Mouse (Mus musculus) pancreas, adult 10 weeks (tissue): Measurements from ENCODE around the gene Ssna1. TPM values are rescaled to one million over a fixed set of nuclear protein-coding genes. Genes with fewer than 3 reads are reported as not detected.

Source experiments
- polyA plus RNA-seq: library from polyadenylated mRNA; stranded (reverse); fragments of 350-450 nt; fragmentation: Illumina TruSeq; extraction: RNeasy Lipid Tissue Mini Kit (QIAGEN cat#74804); gene quantifications from one replicate; pipeline ENCODE4 v1.2.3, GENCODE M21; 2015; ENCODE audit warnings: low read depth, low replicate concordance; ENCODE audit not compliant: insufficient read depth

Gene Ssna1
- polyA plus RNA-seq: 14.8 TPM

DNA sequence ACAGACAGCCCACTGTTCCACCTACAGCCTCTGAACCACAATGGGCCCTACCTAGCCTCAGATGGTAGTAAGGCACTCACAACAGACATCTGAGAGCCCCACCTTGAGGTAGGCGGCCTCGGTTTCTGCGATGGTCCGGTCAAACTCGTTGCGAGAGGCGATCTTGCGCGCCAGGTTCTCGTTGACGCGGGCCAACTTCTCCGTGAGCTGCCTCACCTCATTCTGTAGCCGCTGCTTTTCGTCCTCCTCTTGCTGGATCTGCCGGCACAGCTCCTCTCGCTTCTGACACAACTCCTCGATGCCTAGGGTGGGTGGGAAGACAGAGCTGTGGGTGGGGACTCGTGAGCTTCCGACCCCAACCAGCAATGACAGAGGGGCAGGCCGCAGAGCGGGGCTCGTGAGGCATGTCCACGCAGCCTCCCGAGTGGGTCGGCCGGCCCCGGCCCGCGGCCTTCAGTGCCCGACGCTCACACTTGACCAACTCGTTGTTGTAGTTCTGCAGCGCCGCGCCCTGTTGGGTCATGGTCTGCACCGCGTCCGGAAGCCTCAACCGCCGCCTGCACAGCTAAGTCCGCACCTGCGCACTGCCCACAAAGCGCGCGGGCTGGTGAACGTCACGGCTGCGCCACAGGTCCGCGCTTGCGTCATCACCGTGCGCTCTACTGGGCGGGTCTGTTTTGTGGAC is at the start of gene Ssna1, which contains the start of gene Anapc2:
Gene Ssna1, minus strand, starts transcription at position 612 of the 685 bp plus-strand sequence.
Gene Anapc2, plus strand, starts transcription at position 652 of the 685 bp plus-strand sequence.

DNA sequence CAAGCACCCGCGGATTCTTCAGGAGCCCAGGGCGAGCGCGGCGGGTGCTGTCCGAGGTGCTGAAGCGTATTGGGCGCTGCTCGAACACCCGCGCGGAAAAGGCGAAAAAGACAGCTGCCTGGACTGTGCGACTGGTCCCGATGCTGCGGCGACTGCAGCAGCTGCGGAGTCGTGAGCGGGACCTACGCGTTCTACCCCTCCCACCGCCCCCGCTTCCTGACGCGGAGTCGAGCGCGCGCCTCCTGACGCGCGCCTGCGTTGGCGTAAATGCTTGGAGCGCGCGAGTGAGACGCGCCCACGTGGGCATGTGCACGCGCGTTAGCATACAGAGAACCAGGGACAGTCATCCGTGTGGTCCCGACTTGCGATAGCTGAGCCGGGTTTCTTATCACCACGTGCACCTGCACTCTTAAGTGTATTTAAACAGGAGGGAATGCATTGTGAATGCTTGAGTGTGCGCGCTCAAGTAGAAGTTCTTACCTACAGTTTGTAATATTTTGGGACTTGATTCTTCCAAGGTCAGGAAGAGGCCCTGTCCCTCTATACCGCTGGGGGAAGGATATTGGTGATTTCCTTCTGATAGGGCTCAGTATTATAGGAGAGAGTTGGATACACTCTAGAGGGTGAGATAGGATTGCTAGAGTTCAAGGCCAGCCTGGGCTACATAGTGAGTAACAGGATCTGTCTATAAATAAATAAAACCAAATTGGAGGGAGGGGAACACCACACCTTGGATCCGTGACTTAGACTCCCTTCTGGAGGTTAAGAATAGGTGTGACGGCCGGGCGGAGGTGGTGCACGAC is 46.9 kb upstream of the Ssna1 start, which contains the start of gene Grin1:
Gene Grin1, minus strand, starts transcription at position 217 of the 803 bp plus-strand sequence.

DNA sequence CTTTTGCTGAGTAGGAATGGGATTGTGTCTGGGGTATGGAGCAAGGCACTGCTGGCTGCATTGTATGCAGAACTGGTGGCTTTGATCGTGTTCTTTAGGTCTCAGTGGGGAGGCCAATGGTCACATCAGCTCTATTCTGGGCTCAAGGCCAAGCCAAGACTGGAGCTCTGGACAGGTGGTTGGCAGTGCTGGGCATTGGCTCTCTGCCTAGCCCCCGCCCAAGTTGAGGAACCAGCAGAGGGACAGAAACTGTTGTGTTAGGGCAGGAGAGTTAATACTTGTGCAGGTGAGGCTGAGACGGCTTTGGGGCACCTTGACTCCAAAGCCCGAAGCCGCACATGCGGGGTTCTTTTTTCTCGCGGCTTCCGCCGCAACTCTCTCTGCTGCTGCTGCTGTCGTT is 17.4 kb upstream of the Ssna1 start, which contains the start of gene Lrrc26:
Gene Lrrc26, plus strand, starts transcription at position 265 of the 400 bp plus-strand sequence.

DNA sequence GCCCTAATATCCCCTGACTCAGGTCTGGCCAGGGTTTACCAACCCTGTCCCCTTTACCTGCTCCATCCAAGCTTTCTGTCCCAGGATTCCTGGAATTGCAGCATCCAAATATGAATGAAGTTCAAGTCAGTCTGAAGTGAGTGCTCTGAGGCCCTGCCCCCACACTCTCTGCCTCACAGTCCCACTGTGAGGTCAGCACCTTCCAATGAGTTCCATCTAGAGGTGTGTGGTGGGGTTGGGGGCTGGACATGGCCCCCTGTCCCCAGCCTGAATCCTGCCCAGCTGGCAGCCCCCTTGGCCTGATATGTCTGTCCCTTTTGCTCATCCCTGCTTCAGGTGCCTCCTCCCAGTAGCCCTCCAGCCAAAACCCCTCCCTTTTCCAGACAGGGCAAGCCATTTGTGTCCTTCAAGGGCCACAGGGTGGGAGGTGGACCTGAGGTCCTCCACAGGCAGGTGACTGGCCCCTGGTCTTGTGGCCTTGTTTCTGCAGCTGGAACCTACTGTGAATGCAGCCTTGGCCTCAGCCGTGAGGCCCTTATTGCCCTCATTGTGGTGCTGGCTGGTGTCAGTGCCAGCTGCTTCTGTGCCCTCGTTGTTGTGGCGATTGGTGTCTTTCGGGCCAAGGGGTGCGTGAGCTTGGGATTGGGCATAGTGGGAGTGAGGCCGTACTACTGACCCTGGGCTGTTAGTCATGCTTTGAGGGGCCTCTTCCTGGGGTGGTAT is 15.8 kb upstream of the Ssna1 start, which contains the start of gene Tmem210:
Gene Tmem210, plus strand, starts transcription at position 219 of the 723 bp plus-strand sequence.

DNA sequence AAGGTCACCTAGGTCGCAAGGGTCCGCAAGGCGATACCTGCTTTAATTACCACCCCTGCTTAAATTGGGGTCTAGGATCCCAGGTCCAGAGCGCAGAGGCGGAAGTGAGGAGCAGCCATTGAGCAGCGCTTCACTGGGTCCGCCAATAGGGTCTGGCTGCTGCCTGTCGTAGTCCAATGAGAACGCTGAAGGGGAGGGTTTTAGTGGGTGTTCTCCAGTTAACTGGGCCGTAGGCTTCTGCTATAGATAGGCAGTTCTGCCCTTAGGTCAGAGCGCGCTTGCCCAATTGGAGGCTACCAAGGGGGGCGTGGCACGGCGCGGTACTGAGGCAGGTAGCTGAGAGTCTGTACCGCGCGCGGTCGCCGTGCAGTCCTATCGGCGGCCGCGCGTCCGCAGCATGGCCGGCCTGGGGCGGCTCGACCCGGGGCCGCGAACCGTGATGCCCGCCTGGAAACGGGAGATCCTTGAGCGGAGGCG is 9.9 kb downstream of the Ssna1 start, which contains the start of gene Tprn:
Gene Tprn, plus strand, starts transcription at position 328 of the 477 bp plus-strand sequence.

DNA sequence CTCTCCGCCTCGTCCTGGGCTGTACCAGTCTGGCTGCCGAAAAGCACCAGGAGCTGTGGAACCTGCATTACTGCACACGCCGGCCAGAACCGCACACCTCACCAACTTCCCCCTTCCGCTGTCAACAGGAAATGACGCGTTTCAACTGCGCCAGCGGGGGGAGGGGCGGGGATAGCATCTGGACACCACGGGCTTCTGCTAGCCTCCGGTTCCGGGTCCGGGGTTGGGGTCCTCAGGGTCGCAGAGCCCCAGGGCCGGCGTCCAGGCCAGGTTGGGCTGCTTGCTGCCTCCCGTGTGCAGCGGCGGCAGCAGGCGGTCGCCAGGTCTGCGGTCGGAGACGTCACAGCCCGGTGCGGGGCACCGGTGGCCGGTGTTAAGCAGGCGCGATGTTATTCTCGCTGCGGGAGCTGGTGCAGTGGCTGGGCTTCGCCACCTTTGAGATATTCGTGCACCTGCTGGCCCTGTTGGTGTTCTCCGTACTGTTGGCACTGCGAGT is 16.9 kb downstream of the Ssna1 start, which contains the start of gene Tmem203:
Gene Tmem203, plus strand, starts transcription at position 156 of the 496 bp plus-strand sequence.

DNA sequence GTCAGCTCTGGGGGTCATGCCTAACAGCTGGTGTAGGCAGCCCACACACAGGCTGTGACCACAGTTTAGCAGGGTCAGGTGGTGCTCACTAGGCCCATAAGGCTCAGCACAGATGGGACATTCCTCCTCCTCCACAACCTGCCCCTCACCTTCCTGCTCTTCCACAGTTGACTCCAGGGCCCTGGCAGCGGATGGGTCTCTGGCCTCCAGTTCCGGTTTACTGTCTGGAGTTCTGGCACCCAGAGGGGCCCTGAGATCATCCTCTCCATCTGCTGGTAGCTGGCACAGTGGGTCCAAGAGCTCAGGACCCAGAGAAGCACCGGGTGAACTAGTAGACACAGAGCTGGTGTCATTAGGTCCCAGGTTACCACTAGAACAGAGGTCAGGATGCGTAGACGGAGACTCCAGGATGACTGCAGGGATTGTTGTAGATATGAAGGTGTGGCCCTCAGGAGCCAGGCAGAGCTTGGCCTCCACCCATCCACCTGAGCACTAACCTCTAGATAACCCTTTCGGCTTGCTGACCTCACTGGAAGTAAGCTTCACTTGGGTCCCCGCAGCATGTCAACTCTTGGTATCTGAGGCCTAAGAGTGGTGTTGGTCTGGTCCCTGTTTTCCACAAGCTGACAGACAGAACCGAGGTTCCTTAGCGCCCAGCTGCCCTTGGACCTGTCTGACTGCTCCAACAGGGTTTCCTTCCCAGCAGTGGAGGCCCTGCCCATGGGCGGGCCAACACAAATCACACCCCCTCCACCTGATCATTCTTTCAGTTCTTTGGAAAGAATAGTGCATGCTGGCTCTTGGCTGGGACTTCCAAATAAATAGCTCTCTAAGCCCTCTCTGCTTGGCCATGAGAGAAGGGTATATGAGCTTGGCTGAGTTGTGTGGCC is 25.8 kb downstream of the Ssna1 start, which contains the start of gene AL732309.1:
Gene AL732309.1, minus strand, starts transcription at position 681 of the 890 bp plus-strand sequence.

DNA sequence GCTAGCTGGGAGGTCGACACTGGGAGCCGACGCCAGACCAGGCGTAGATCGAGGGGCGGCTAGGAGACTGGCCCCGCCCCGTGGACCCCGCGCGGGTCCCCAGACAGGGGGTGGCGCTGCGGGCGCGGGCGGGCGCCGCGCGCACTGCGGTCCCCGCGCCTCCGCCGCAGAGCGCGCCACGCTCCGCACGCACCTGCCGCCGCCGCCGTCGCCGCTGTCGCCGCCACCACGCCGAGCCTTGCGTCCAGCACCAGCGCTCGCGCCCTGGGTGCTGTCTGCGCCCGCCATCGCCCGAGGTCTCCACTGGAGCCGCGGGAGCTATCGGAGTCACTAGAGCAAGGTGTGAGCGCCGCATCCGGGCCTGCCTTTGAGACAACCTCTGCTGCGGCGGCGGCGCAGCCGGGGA is 30.1 kb downstream of the Ssna1 start, which contains the start of the genes Rnf208 and Cysrt1:
Gene Rnf208, plus strand, starts transcription at position 155 of the 406 bp plus-strand sequence.
Gene Cysrt1, minus strand, starts transcription at position 352 of the 406 bp plus-strand sequence.

DNA sequence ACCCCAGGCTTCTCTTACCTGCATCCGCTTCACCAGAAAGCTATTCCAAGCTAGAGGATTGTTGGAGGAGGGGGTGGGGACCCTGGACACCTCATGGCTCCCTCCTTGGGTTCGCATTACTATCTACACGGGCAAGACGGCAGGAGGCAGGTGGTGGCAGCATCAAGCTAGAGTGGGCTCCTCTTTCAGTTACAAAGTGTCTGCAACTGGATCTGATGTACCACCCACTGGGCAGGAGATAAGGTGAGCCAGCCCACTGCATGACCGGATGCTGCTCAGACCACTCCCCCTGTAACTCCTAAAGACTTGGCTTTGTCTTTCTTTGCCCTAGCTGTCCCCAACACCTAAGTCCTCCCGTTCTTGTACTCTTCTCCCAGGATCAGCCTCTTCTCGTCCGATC is 35.6 kb downstream of the Ssna1 start, which contains the start of gene Rnf224:
Gene Rnf224, minus strand, starts transcription at position 174 of the 400 bp plus-strand sequence.

DNA sequence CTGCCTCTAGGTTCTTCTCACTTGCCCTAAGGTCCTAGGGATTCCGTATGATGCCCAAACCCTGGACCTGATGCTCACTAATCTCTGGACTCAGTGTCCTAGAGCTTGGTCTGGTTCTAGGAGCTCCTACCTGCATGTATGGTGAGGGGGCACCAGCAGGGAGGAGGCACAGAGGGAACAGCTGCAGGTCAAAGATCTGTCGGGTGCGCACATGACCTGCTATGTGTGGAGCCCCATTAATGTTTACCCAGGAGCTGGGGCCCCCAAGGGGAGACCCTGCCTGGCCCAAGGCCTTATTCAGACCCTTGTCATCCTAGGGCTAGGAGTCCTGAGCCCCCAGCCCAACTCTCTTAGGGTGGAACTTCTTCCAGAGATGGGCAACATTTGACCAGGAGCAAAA is 38.2 kb downstream of the Ssna1 start, which contains the start of gene Slc34a3:
Gene Slc34a3, minus strand, starts transcription at position 315 of the 400 bp plus-strand sequence.

DNA sequence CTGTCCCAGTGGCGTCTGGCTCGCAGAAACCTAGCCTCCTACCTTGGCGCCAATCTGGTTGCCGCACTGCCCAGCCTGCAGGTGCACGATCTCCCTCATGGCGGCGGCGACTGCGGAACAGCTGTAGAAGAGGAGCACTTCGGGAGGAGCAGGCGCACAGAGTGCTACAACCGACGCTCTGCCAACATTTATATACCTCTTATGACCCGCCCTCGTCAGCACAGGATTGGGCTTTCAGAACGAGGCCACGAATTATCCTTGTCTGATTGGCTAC is 47.8 kb downstream of the Ssna1 start, which contains the start of gene Tubb4b:
Gene Tubb4b, minus strand, starts transcription at position 211 of the 274 bp plus-strand sequence.

Other genes with a start within 250 kb of the Ssna1 start
- 18.6 TPM for gene Nsmf, start 218.1 kb downstream of the Ssna1 start, polyA plus RNA-seq
- gene Entpd8, start 192.1 kb downstream of the Ssna1 start, polyA plus RNA-seq: not detected
- gene Noxa1, start 177.3 kb downstream of the Ssna1 start, polyA plus RNA-seq: not detected
- gene Nrarp, start 91.7 kb downstream of the Ssna1 start, polyA plus RNA-seq: 5.7 TPM
- gene Tor4a, start 75.6 kb downstream of the Ssna1 start, polyA plus RNA-seq: 4.7 TPM
- gene Nelfb, start 60.9 kb downstream of the Ssna1 start, polyA plus RNA-seq: 17.7 TPM
- not detected for gene Stpg3, start 57.8 kb downstream of the Ssna1 start, polyA plus RNA-seq
- not detected for gene Fam166a, start 53.7 kb downstream of the Ssna1 start, polyA plus RNA-seq
- gene Tubb4b, start 47.7 kb downstream of the Ssna1 start, polyA plus RNA-seq: 52.2 TPM
- gene Slc34a3, start 38.1 kb downstream of the Ssna1 start, polyA plus RNA-seq: not detected
- not detected for gene Rnf224, start 35.7 kb downstream of the Ssna1 start, polyA plus RNA-seq
- 2.2 TPM for gene Rnf208, start 30.2 kb downstream of the Ssna1 start, polyA plus RNA-seq
- gene Cysrt1, start 30.0 kb downstream of the Ssna1 start, polyA plus RNA-seq: not detected
- gene AL732309.1, start 25.6 kb downstream of the Ssna1 start, polyA plus RNA-seq: 8.3 TPM
- gene Tmem203, start 17.0 kb downstream of the Ssna1 start, polyA plus RNA-seq: 6.4 TPM
- gene Tprn, start 9.8 kb downstream of the Ssna1 start, polyA plus RNA-seq: 1.3 TPM
- gene Anapc2, start within 50 bp of the Ssna1 start, polyA plus RNA-seq: 14.2 TPM
- not detected for gene Tmem210, start 15.7 kb upstream of the Ssna1 start, polyA plus RNA-seq
- gene Lrrc26, start 17.5 kb upstream of the Ssna1 start, polyA plus RNA-seq: not detected
- gene Grin1, start 46.7 kb upstream of the Ssna1 start, polyA plus RNA-seq: 1.8 TPM
- 12.2 TPM for gene Man1b1, start 59.9 kb upstream of the Ssna1 start, polyA plus RNA-seq
- gene Dpp7, start 83.9 kb upstream of the Ssna1 start, polyA plus RNA-seq: 24.6 TPM
- gene Uap1l1, start 93.2 kb upstream of the Ssna1 start, polyA plus RNA-seq: 18.7 TPM
- gene Sapcd2, start 99.9 kb upstream of the Ssna1 start, polyA plus RNA-seq: not detected
- 16.2 TPM for gene Entpd2, start 123.4 kb upstream of the Ssna1 start, polyA plus RNA-seq
- gene Npdc1, start 126.9 kb upstream of the Ssna1 start, polyA plus RNA-seq: 96.2 TPM
- not detected for gene Fut7, start 150.8 kb upstream of the Ssna1 start, polyA plus RNA-seq
- gene Abca2, start 156.3 kb upstream of the Ssna1 start, polyA plus RNA-seq: 12.8 TPM
- gene Clic3, start 184.4 kb upstream of the Ssna1 start, polyA plus RNA-seq: not detected
- gene Paxx, start 188.7 kb upstream of the Ssna1 start, polyA plus RNA-seq: 43.3 TPM
- 2.9 TPM for gene Ptgds, start 197.6 kb upstream of the Ssna1 start, polyA plus RNA-seq
- not detected for gene Lcn12, start 221.5 kb upstream of the Ssna1 start, polyA plus RNA-seq
- 26.2 TPM for gene Fbxw5, start 228.3 kb upstream of the Ssna1 start, polyA plus RNA-seq
- 1.0 TPM for gene C8g, start 229.3 kb upstream of the Ssna1 start, polyA plus RNA-seq